Mouse (Mus musculus) frontal cortex, postnatal 14 days (tissue): ENCODE measurements around the gene Bbs7.
A peak's percentile ranks its signal among the peaks of the same experiment; 100 is the strongest.
"Not testable (repeated sequence)": the region's sequence is repeated elsewhere in the genome, so short reads cannot be mapped to it uniquely, and the experiment has no call there.

ENCODE experiments used
- DNase-seq, 2 experiments: peaks; one replicate each; pipeline ENCODE4 v3.0.0; 2022; ENCODE audit warnings: low spot score in 2 of 2

Bbs7 gene

DNA sequence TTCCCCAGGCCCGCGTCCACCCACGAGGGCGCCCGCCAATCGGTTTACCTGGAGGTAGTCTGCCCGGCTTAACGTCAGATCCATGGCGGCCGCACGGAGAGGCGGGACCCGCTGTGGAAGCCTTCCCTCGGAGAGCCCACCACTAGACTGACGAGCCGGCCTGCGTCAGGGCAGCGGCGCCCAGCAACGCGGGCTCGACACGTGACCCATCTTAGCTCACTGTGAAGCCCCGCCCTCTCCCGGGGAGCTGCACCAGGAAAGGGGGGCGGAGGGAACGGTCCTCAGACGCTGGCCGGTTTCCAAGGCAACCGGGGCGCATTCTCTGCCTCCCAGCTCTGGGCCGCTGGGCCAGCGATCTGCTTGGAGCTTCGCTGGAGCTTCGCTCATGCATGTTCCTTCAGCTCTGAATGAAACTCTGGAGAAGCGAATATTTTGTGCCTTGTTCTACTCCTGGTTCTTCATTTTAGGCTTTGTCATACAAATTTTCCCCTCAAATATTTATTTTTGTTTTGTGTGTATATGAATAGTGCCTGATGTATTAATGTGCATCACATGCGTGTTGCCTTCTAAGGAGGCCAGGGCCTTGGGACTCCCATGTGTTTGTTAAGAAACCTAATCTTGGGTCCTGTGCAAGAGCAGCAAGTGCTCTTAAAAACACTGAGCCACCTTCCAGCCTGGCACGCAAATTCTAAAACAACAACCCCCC, at the start of gene Bbs7:
Gene Bbs7, minus strand, starts transcription at position 276 of the 706 bp plus-strand sequence.
- DNase-seq: peak; percentile 92

DNA sequence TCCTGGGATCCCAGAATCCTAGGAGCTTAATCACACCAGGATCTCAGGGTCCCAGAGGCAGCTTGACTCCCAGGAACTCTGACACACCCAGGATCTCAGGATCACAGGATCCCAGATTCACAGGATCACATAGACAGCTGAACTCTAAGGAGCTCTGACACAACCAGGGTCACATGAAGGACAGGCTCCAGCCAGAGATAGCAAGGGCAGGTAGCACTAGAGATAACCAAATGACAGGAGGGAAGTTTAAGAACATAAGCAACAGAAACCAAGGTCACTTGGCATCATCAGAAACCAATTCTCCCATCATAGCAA, 31.9 kb upstream of the Bbs7 start:
- DNase-seq: not testable (repeated sequence)

- DNase-seq: no peak
Measured at GRCm38 (mm10) chr3:36644554-36645244, 31.4 kb upstream of the Bbs7 start.

DNA sequence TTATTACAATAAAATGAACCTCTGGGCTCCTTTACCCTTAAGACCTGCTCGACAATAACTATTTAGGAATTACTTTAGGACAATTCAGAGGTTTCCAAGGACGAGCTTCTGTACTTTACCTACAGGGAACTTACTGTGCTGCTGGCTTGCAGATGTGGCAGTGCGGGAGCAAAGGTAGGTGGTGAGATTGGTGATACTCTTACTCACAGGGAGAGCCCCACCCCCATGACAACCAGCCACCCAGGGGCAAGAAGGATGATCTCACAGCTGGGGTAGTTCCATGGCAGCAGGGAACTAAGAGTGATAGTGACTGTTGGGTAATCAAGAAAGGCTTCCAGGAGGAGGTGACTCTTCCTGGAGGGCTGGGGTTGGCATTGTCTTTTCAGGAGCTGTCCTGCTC, 30.1 kb upstream of the Bbs7 start:
- no peak for DNase-seq

DNA sequence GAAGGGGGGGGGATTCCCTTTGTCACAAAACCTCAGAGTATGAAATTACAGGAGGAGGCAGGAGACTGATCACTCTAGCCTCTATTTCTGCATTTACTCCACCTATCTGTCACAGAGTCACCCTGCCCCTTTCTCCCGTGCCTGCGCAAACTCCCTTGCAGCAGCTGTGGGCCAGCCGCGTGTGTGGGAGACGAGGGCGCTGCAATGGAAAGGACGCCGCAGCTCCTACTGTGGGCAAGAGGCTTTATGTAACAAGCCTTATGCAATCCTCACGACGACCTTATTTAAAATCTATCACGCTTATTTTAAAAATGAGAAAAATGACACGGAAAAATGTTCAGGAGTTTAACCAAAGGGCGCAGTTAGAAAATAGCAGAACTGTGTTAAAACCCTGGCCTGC, 29.5 kb upstream of the Bbs7 start:
- peak in 1 of 2 experiments; percentile 16 for DNase-seq

GRCm38 (mm10) chr3:36640787-36641186, 27.5 kb upstream of the Bbs7 start:
- no peak for DNase-seq

DNA sequence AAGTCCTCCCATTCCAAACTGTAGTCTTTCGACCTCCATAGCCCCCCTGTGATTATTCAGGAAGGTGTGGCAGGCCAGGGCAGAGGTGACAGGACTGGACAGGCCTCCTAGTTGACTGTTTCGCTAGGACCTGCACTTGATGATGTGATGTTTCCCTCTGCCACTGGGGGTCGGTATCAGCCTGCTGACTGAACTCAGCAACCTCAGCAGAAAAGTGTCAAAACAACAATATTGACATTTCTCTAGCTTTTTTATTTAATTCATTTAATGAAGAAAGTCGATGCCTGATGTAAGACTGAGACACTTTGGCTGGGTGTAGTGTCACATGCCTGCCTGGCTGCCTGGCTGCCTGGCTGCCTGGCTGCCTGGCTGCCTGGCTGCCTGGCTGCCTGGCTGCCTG, 22.2 kb upstream of the Bbs7 start:
- DNase-seq: peak in 1 of 2 experiments; percentile 60

DNA sequence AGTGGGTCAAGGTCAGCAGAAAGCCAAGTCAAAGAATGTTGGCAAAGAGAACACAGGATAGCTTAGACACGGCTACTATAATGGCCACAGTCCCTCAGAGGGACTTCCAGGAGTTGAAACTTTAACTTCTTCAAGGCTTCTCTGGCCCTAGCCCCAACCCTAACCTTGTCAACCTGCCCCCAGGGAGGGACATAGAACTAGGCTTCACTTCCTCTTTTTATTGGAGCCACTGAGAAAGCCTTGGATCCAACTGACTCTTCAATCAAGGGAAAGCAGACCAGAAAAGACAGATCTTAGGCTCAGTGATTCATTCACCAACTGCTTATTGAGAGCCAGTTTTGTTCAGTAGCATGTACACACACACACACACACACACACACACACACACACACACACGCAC, 13.5 kb upstream of the Bbs7 start:
- no peak for DNase-seq

DNA sequence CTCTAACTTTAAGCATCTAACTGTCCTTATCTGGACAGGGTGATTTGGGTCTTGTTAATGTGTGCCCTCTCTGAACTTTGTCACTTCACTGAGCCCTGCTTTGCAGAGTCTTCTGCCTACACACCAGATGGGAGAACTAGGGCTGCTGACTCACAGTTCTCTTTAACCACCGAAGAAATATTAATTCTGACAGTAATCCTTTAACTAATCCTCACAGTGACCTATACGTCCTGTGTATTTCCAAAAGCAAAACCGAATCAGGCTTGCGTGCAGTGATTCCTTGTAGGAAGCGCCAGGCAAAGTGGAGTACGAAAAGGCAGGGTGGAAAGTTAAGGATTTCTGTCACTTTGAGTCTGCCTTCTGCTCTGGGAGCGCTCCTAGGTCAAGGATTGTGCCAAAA, 4.9 kb upstream of the Bbs7 start:
- DNase-seq: no peak

DNA sequence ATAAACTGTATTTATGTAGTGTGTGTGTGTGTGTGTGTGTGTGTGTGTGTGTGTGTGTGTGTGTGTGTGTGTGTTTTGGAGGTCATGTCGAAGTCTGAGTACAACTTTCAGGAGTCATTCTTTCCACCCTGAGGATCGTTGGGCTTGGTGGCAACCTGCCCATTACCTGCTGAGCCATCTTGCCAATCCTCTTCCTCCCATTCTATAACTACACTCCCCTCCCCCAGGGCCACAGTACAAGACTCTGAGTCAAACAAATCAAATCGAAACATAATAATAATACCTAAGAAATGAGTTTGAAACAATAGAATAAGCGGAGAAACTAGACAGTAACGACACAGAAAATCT, 605 bp upstream of the Bbs7 start:
- DNase-seq: no peak

GRCm38 (mm10) chr3:36612687-36613086, 590 bp downstream of the Bbs7 start:
- peak in 1 of 2 experiments; percentile 6 for DNase-seq

DNA sequence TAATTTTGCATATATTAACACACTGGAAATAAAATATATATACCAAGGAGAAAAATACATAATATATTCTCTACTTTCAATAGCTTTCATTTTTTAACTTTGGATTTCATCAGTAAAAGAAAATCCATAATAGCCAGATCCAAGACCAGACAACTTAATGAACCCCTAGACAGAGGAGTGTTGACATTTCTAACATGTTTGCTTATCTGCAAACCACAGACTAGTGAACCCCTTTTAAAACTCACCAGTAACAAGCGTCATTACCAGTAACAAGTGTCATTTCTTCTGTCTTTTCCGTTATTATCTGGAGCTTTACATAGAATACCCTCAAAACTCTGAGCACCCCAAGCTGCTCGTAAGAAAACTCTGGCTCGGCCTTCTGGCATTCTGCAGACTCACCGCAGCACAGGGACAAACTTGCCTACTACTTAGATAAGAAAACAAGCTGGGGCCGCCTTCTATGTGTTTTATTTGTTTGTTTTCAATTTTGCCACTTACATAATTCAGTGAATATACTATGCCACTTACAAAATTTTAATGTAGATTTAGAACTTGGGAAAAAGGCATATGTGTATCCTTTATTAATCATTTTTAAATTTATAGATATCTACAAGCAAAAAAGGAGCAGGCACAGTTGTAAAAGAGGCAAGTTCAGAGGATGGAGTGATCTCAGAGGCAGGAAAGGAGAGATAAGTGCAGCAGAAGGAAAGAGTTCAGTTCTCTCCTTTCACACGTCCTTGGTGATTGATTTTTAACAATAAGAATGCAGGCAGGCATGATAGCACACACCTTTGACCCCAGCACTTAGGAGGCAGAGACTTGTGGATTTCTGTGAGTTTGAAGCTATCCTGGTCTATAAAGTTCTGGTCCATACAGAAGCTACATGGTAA, 7.1 kb downstream of the Bbs7 start:
- DNase-seq: no peak

- not testable (repeated sequence) for DNase-seq
Measured at GRCm38 (mm10) chr3:36599773-36600172, 13.5 kb downstream of the Bbs7 start.

DNA sequence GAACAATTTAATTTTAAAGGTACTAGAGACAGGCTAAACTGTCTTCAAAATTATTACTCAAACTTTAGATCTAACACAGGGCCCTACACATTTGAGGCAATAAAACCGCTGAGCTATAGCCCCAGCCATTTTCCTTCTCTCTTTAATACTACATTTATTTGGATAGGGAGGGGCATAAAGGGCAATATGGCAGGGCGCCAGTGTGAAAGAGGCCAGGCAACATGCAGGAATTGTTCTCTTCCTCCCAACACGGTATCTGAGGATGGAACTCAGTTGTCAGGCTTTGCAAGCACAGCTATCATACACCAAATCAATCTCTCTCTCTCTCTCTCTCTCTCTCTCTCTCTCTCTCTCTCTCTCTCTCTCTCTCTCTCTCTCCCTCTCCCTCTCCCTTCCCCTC, 14.5 kb downstream of the Bbs7 start:
- DNase-seq: no peak

- peak; percentile 97 to 99 for DNase-seq
Measured at GRCm38 (mm10) chr3:36571827-36572378, 41.4 kb downstream of the Bbs7 start, which contains the start of gene Ccna2. TSS of gene Ccna2 (minus strand) at chr3:36572150.

GRCm38 (mm10) chr3:36571361-36571826, 41.9 kb downstream of the Bbs7 start:
- no peak for DNase-seq

GRCm38 (mm10) chr3:36569836-36570235, 43.4 kb downstream of the Bbs7 start:
- no peak for DNase-seq

DNA sequence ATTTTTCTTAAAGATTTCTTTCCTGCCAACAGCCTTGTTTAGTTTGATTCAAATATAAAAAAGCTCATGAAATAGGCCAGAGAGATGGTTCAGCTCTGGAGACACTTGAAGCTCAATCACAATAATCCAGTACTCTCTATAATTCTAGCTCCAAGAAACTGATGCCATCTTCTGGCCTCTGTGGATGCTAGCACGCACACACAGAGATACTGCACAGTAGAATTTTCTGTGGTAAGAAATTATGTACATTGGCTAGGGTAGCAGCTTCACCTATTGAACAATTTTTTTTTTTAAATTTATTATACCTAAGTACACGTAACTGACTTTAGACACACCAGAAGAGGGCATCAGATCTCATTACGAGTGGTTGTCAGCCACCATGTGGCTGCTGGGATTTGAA, 49.6 kb downstream of the Bbs7 start:
- DNase-seq: no peak

GRCm38 (mm10) chr3:36559606-36560005, 53.7 kb downstream of the Bbs7 start:
- no peak for DNase-seq

DNA sequence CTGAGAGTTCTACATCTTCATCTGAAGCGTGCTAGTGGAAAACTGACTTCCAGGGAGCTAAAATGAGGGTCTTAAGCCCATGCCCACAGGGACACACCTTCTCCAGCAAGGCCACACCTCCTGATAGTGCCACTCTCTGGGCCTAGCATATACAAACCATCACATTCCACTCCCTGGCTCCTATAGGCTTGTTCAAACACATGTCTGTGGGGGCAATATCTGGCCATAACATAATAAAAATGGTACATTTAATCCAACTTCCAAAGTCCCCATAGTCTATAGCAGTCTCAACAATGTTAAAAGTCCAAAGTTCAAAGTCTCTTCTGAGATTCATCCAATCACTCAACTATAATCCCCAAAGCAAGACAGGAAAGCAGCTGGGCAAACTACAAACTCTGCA, 55.7 kb downstream of the Bbs7 start:
- no peak for DNase-seq

DNA sequence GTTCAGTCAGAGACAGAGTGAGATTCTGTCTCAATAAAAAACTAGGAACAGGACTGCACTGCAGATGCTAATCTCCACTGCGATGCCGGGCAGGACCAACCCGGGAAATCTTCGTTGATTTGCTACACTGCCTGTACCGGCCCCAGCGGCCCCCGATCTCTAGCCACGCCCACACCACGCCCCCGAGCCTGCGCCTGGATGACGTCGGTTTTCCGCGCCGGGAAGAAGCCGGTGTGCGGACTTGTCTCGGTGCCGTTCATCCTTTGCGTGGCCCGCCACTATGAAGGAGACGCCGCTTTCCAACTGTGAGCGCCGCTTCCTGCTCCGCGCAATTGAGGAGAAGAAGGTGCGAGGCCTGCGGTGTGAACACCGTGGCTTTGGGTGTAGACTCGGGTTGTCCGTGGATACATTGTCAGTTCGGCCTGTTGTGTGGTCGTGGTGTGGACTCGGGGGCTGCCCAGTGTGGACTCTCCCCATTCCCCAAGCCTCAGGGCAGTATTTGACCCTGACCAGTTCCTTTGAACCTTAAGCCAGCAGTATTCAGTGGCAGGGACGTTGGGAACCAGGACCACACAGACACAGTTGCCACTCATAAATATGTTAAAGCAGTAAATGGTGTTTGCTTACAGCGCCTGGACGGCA, 60.8 kb downstream of the Bbs7 start, which contains the start of gene Exosc9:
Gene Exosc9, plus strand, starts transcription at position 201 of the 642 bp plus-strand sequence.
- peak; percentile 89 to 96 for DNase-seq
